Mouse (Mus musculus): ENCODE results near the gene Aes.

Aes gene

GRCm38 (mm10) chr10:81559163-81559626 lies at the start of gene Aes:
Aes (plus strand) TSS chr10:81559488.
- DNase-seq, result peak; percentile 92

GRCm38 (mm10) chr10:81510246-81510810 lies 49.0 kb upstream of the Aes start:
- DNase-seq, result no peak

GRCm38 (mm10) chr10:81513798-81514197 lies 45.5 kb upstream of the Aes start:
- DNase-seq, result no peak

GRCm38 (mm10) chr10:81517227-81517626 lies 42.1 kb upstream of the Aes start:
- no peak for DNase-seq

- DNase-seq, result peak; percentile 79
Observed at GRCm38 (mm10) chr10:81518546-81518945, 40.7 kb upstream of the Aes start.

GRCm38 (mm10) chr10:81519227-81519977 lies 39.9 kb upstream of the Aes start:
- DNase-seq, result no peak

GRCm38 (mm10) chr10:81519978-81520365 lies 39.3 kb upstream of the Aes start:
- DNase-seq, result no peak

GRCm38 (mm10) chr10:81523142-81523541 lies 36.1 kb upstream of the Aes start:
- no peak for DNase-seq

- DNase-seq, result no peak
Observed at GRCm38 (mm10) chr10:81523570-81523969, 35.7 kb upstream of the Aes start.

GRCm38 (mm10) chr10:81524051-81524605 lies 35.2 kb upstream of the Aes start, which contains the start of gene Gna15:
Gna15 (minus strand) TSS chr10:81524225.
- DNase-seq, result no peak

- no peak for DNase-seq
Observed at GRCm38 (mm10) chr10:81525017-81525694, 34.1 kb upstream of the Aes start.

- DNase-seq, result peak; percentile 86
Observed at GRCm38 (mm10) chr10:81526779-81527178, 32.5 kb upstream of the Aes start.

GRCm38 (mm10) chr10:81534826-81535225 lies 24.5 kb upstream of the Aes start:
- no peak for DNase-seq

- no peak for DNase-seq
Observed at GRCm38 (mm10) chr10:81536734-81537133, 22.6 kb upstream of the Aes start.

GRCm38 (mm10) chr10:81537429-81537828 lies 21.9 kb upstream of the Aes start:
- no peak for DNase-seq

- DNase-seq, result no peak
Observed at GRCm38 (mm10) chr10:81538321-81539048, 20.8 kb upstream of the Aes start.

- DNase-seq, result no peak
Observed at GRCm38 (mm10) chr10:81541363-81541762, 17.9 kb upstream of the Aes start.

GRCm38 (mm10) chr10:81541803-81542202 lies 17.5 kb upstream of the Aes start:
- peak; percentile 83 for DNase-seq

- DNase-seq, result no peak
Observed at GRCm38 (mm10) chr10:81542727-81543460, 16.4 kb upstream of the Aes start.

- DNase-seq, result no peak
Observed at GRCm38 (mm10) chr10:81543633-81544032, 15.7 kb upstream of the Aes start.

GRCm38 (mm10) chr10:81544296-81545160 lies 14.8 kb upstream of the Aes start:
- DNase-seq, result no peak
